In genomic region chr5:30839731-30840130, GRCm38 (mm10) we compare ENCODE assay signal across 21 mouse cellular contexts. TPM values are rescaled to one million over a fixed set of nuclear protein-coding genes. Genes with fewer than 3 reads are reported as not detected.
DNase-seq lines count a peak whose midpoint lies in the region; ATAC-seq and TF ChIP-seq lines count a peak whose summit lies in the region.
"Had no signal": no experiment of that assay in that cellular context is flagged by ENCODE, and none has a peak within 500 bp of the region (broad histone marks: within the 10 kb centered on the region; RNA-seq: fewer than 3 reads in every experiment).

No protein-coding gene starts in this region.

- H3K4me3 ChIP-seq in kidney, embryonic 15.5 days (replicated peaks): no peak overlapping the region
- H3K4me3 ChIP-seq in lung, postnatal 0 days (ENCODE audit: low read depth, low read length): no peak overlapping the region
- H3K4me3 ChIP-seq: embryonic facial prominence, embryonic 13.5 days; forebrain, embryonic 12.5 days; heart, embryonic 10.5 days had no signal

- H3K4me1 ChIP-seq in kidney, embryonic 15.5 days: no peaks in the 10 kb centered on the region
- no peaks in the 10 kb centered on the region for H3K4me1 ChIP-seq in lung, postnatal 0 days (ENCODE audit: insufficient read depth, low read depth, low read length)
- H3K4me1 ChIP-seq: embryonic facial prominence, embryonic 13.5 days; forebrain, embryonic 12.5 days; heart, embryonic 10.5 days had no signal

- peak; percentile 20 for DNase-seq in kidney, adult 18-20 months
- no peak for DNase-seq in kidney, postnatal 10 days
- peak; percentile 35 to 58 for DNase-seq in kidney, postnatal 36 days
- peak; percentile 6 for DNase-seq in lung, postnatal 0 days (ENCODE audit: low spot score)
- no peak for DNase-seq in lung, adult 18-20 months
- DNase-seq in cerebellum, adult 9-10 months: no peak
- DNase-seq: adrenal gland, postnatal 14 days; cerebellum, adult 11-12 months; cerebellum, adult 9-11 months; cerebellum, postnatal 36 days; gastrocnemius, postnatal 10 days; heart, adult 18-20 months; heart, postnatal 10 days; heart, postnatal 4 days had no signal

- TF ChIP-seq CTCF in lung, postnatal 0 days (IDR thresholded peaks at IDR 0.05): no peak

- WGBS in kidney, embryonic 15.5 days: 86% methylated on average over 2 of the region's 2 CpGs
- 72% methylated on average over 2 of the region's 2 CpGs for WGBS in lung, postnatal 0 days

- no peak for TF ChIP-seq EP300 in lung, postnatal 0 days (IDR thresholded peaks at IDR 0.05)

- no peaks in the 10 kb centered on the region for H3K27me3 ChIP-seq in kidney, embryonic 15.5 days
- no peaks in the 10 kb centered on the region for H3K27me3 ChIP-seq in lung, postnatal 0 days (replicated peaks; ENCODE audit: insufficient read depth, low read length)
- H3K27me3 ChIP-seq: embryonic facial prominence, embryonic 13.5 days; forebrain, embryonic 12.5 days; Patski had no signal

- no peak for ATAC-seq in kidney, embryonic 15.5 days (replicated peaks; ENCODE audit: low FRiP score)
- ATAC-seq in lung, postnatal 0 days: no peak
- ATAC-seq: activated CD4-positive, CD25-positive, alpha-beta regulatory T cell, adult 4 months; forebrain, embryonic 16.5 days; Patski had no signal

- H3K36me3 ChIP-seq in kidney, embryonic 15.5 days: 0 out of 2 replicates have a peak, but pooled peaks cover 13% of the 10 kb centered on the region
- no peaks in the 10 kb centered on the region for H3K36me3 ChIP-seq in lung, postnatal 0 days (ENCODE audit: insufficient read depth, low read length)
- H3K36me3 ChIP-seq: heart, embryonic 10.5 days had no signal

- H3K4me2 ChIP-seq in kidney, embryonic 15.5 days: no peak overlapping the region
- no peak overlapping the region for H3K4me2 ChIP-seq in lung, postnatal 0 days (replicated peaks; ENCODE audit: low read depth, low read length)
- H3K4me2 ChIP-seq: embryonic facial prominence, embryonic 13.5 days; forebrain, embryonic 12.5 days had no signal

- no peak overlapping the region for H3K9ac ChIP-seq in kidney, embryonic 15.5 days
- H3K9ac ChIP-seq in lung, postnatal 0 days (replicated peaks; ENCODE audit: low read depth): no peak overlapping the region
- H3K9ac ChIP-seq: embryonic facial prominence, embryonic 13.5 days; forebrain, embryonic 12.5 days had no signal

- no peak overlapping the region for H3K27ac ChIP-seq in kidney, embryonic 15.5 days
- no peak overlapping the region for H3K27ac ChIP-seq in lung, postnatal 0 days (ENCODE audit: low read length)
- H3K27ac ChIP-seq: embryonic facial prominence, embryonic 13.5 days; forebrain, embryonic 12.5 days; heart, embryonic 10.5 days had no signal

- H3K9me3 ChIP-seq in kidney, embryonic 15.5 days (replicated peaks): no peaks in the 10 kb centered on the region
- no peaks in the 10 kb centered on the region for H3K9me3 ChIP-seq in lung, postnatal 0 days (ENCODE audit: low read length)
- H3K9me3 ChIP-seq: heart, embryonic 10.5 days had no signal

RNA-seq across cellular contexts. Expression of gene Mapre3, which starts 25.3 kb away (rescaled TPM):
- polyA plus RNA-seq in kidney, embryonic 15.5 days (2015; fragmentation: Nextera tagmentation; extraction: Ambion mirVana): 22.4 and 23.6 TPM in 2 replicates
- polyA plus RNA-seq in lung, postnatal 0 days (2015; fragmentation: Nextera tagmentation; extraction: Ambion mirVana): 23.2 and 27.2 TPM in 2 replicates

RNA-seq across cellular contexts. Expression of gene Tmem214, which starts 28.1 kb away (rescaled TPM):
- 82.4 and 93.2 TPM in 2 replicates for polyA plus RNA-seq in kidney, embryonic 15.5 days (2015; fragmentation: Nextera tagmentation; extraction: Ambion mirVana)
- polyA plus RNA-seq in lung, postnatal 0 days (2015; fragmentation: Nextera tagmentation; extraction: Ambion mirVana): 58.2 and 63.8 TPM in 2 replicates

RNA-seq across cellular contexts. Expression of gene Agbl5, which starts 48.8 kb away (rescaled TPM):
- polyA plus RNA-seq in kidney, embryonic 15.5 days (2015; fragmentation: Nextera tagmentation; extraction: Ambion mirVana): 20.6 and 25.9 TPM in 2 replicates
- 9.9 and 10.2 TPM in 2 replicates for polyA plus RNA-seq in lung, postnatal 0 days (2015; fragmentation: Nextera tagmentation; extraction: Ambion mirVana)

Comparison
In these comparisons a context has a peak if more than half of its experiments do, and no peak if none do; other contexts are left out.
1. DNase-seq: peak in kidney, adult 18-20 months (single experiment), kidney, postnatal 36 days (2 of 2) and lung, postnatal 0 days (single experiment); none in kidney, postnatal 10 days (single experiment), lung, adult 18-20 months (0 of 2) and cerebellum, adult 9-10 months (single experiment).